Mouse (Mus musculus) bone marrow, adult 2 months (tissue): ENCODE results near the gene Akr1c18. TPM values are rescaled to one million over a fixed set of nuclear protein-coding genes. Genes with fewer than 3 reads are reported as not detected.
"Not testable (repeated sequence)": the region's sequence is repeated elsewhere in the genome, so short reads cannot be mapped to it uniquely, and the experiment has no call there.

Source experiments
- H3K27ac ChIP-seq: fragments of 200-500 bp; 2 replicates; pipeline ENCODE4 v1.5.1; 2012; ENCODE audit warnings: low read depth, mild to moderate bottlenecking, control low read depth, inconsistent platforms, low read length; ENCODE audit not compliant: control insufficient read depth, poor library complexity, insufficient read depth
- H3K4me1 ChIP-seq: fragments of 200-500 bp; 2 replicates; pipeline ENCODE4 v1.6.1; 2011; ENCODE audit warnings: low read length; ENCODE audit not compliant: control insufficient read depth, insufficient read depth
- H3K4me3 ChIP-seq: fragments of 200-500 bp; replicated peaks from 2 replicates; pipeline ENCODE3; 2011; ENCODE audit warnings: mild to moderate bottlenecking, low read depth, low read length, control low read depth; ENCODE audit not compliant: control insufficient read depth
- CTCF ChIP-seq: fragments of 200-500 bp; IDR thresholded peaks from 2 replicates; pipeline ENCODE4 v1.5.1; 2011; ENCODE audit warnings: low read length, control low read depth; ENCODE audit not compliant: control insufficient read depth, insufficient read depth
- POLR2A ChIP-seq: fragments of 200-500 bp; IDR thresholded peaks from 2 replicates; pipeline ENCODE4 v1.6.1; 2011; ENCODE audit warnings: low read depth, mild to moderate bottlenecking, control low read depth, low read length, borderline replicate concordance; ENCODE audit not compliant: control insufficient read depth
- WGBS: fragments of 180-500 bp; shearing (Covaris S2); methylation state at CpG from one replicate; pipeline ENCODE4 v1.1.7; 2018; 5-methylcytosine and 5-hydroxymethylcytosine counted together
- polyA plus RNA-seq: library from polyadenylated mRNA; stranded (reverse); fragments of >200 nt; gene quantifications from 2 replicates; pipeline ENCODE4 v1.2.4, GENCODE M21; 2011; ENCODE audit warnings: low replicate concordance; ENCODE audit not compliant: missing spikeins, insufficient read depth, insufficient read length

The Akr1c18 gene
- polyA plus RNA-seq = not detected in 2 replicates

DNA sequence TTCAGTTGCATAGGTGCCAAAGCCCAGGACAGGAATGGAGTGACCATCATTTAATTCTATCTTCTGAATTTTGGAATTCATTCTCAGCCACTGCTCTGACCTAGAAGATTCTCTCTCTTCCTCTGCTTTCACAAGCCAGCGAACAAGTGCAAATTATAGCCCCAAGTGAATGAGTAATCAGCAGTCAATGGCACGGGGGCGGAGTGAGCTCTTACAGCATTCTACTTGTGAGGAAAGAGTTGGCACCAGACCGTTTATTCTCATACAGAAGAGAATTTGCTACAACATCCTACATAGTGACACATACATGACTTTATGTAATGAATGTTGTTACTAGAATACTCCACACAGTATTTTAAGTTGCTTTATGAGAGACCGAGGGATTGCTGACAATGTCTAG, at the start of gene Akr1c18:
Gene Akr1c18, minus strand, starts transcription at position 137 of the 400 bp plus-strand sequence.
- TF ChIP-seq CTCF = no peak
- H3K4me1 ChIP-seq = no peaks in the 10 kb centered on the region; the same call in 1 of the 2 replicates
- 54% methylated on average over 5 of the region's 5 CpGs for WGBS
- H3K4me3 ChIP-seq = no peak within 1 kb of the TSS
- H3K27ac ChIP-seq = no peak within 1 kb of the TSS

DNA sequence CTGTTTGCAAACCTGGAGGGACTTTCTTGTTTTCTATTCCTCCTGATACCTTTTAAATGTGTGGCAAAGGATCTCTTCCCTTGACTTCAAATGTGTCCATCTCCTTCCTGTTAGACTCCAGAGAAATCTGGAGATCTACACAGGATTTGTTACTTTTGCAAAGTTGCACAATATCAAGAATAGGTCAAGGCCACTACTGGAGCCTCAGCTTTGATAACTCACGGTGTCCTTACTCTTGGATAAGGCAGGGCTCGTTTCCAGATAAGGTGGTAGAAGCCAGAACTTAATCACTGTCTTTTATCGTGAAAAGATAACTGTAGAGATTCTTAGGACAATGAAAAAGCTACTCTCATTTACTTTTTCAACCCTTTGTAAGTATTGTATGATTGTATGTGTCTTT, 42.1 kb upstream of the Akr1c18 start:
- 80% methylated on average over 3 of the region's 3 CpGs for WGBS
- Histone ChIP-seq H3K4me3 (no peak overlapping the region), H3K4me1 (no peaks in the 10 kb centered on the region), H3K27ac (no peak overlapping the region)
- TF ChIP-seq POLR2A = no peak
- no peak for TF ChIP-seq CTCF

DNA sequence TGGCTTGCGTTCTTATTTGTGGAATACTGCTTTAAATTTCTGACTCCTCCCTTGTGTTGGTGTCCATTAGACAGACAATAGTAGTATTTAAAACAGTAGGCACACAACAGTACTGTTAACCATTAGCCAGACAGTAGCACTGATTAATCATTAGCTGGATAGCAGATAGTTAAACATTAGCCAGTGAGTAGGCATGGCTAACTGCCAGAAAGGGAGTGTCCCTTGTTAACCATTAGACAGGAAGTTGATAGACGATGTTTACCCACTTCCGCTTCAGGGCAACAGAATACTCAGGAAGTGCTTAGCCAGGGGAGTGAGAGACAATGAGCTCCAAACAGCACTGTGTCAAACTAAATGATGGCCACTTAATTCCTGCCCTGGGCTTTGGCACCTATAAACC, 40.5 kb upstream of the Akr1c18 start, which contains the start of gene Akr1c13:
Gene Akr1c13, plus strand, starts transcription at position 247 of the 400 bp plus-strand sequence.
- no peak within 1 kb of the TSS for H3K4me3 ChIP-seq
- WGBS = 38% methylated on average over 3 of the region's 3 CpGs
- H3K27ac ChIP-seq = no peak within 1 kb of the TSS
- TF ChIP-seq POLR2A (no peak), CTCF (no peak)
- H3K4me1 ChIP-seq = no peaks in the 10 kb centered on the region

DNA sequence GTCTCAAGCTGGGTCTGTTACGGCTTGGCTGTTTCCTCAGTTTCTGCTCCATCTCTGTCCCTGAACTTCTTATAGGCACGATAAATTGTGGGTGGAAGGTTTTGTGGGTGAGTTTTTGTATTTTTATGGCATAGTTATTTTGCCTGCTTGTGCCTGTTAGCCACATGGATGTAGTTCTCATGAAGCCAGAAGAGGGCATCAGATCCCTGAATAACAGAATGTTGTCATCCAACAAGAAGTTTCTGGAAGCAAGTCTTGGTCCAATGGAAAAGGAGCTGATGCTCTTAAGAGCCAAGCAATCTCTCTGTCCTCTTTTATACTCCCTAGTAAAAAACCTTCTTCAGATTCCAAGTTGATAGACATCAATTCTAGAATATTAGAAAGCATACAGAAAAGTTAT, 37.7 kb upstream of the Akr1c18 start:
- TF ChIP-seq CTCF (no peak), POLR2A (no peak)
- Histone ChIP-seq H3K4me3 (no peak overlapping the region), H3K4me1 (no peaks in the 10 kb centered on the region), H3K27ac (no peak overlapping the region)
- WGBS = 68% methylated on average over 2 of the region's 2 CpGs

DNA sequence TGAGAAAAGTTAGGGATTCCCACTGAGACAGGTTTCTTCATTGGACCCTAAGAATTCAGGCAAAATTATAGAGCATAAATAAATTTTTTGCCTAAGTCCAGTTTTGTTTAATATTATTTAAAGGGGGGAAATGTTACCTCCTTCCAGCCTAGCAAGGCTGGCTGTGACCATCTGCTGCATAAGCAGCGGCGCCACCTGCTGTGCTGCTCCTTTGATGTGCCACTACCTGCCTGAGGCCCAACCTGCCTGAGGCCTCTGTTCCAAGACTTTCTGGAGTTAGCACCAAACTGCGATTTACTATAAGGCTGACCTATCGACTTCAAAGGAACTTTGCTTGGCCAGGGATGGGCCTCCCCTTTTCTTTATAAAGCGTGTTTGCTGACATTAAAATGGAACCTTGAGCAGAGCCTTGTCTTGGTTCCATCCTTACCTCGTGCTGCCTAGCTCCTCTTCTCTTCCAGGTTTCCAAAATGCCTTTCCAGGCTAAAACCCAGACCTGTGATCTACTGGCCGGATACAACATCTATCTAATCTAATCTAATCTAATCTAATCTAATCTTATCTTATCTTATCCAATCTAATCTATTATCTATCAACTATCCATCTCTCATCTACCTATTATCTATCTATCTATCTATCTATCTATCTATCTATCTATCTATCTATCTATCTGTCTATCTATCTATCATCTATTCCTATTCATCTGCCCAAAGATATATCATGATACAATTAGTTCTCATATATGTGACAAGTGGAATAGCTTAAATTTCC, 36.4 kb upstream of the Akr1c18 start:
- not testable (repeated sequence) for H3K4me3 ChIP-seq, H3K4me1 ChIP-seq, H3K27ac ChIP-seq
- 83% methylated on average over 7 of the region's 7 CpGs for WGBS

DNA sequence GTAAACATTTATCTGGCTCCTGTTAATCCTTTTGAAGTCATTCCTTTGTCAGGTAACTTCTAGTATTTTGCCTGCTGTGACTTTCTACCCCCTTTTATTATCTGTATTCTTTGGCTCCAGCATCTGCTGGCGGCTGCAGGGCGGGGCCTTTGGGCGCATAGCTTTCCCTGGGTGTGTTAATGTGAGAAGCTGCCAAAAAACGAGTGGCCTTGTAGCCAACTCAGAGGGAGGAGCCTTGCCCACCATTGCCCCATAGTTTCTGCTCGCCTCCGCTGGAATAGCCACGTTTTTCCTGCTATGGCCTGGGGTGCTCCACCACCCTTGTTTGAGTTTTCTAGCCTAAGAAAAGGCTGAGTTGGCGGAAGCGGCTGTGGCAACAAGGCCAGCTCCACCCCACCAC, 32.7 kb upstream of the Akr1c18 start:
- no peaks in the 10 kb centered on the region for H3K4me1 ChIP-seq
- no peak for TF ChIP-seq POLR2A
- no peak for TF ChIP-seq CTCF
- H3K4me3 ChIP-seq = no peak overlapping the region
- 77% methylated on average over 9 of the region's 9 CpGs for WGBS
- no peak overlapping the region; the same call in 1 of the 2 replicates for H3K27ac ChIP-seq

DNA sequence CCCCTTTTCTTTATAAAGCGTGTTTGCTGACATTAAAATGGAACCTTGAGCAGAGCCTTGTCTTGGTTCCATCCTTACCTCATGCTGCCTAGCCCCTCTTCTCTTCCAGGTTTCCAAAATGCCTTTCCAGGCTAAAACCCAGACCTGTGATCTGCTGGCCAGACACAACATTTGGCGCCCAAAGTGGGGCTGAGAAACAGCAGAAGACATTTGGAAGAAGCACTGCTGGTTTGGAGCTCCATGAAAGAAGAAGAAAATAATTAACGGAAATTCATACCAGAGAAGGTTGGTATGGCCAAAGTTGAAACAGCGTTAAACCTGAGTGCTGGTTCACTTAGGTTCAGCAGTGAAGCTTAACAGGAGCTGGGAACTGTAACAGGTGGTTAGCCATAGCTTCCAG, 30.9 kb upstream of the Akr1c18 start:
- 80% methylated on average over 4 of the region's 4 CpGs for WGBS
- not testable (repeated sequence) for H3K4me3 ChIP-seq, H3K27ac ChIP-seq, H3K4me1 ChIP-seq

DNA sequence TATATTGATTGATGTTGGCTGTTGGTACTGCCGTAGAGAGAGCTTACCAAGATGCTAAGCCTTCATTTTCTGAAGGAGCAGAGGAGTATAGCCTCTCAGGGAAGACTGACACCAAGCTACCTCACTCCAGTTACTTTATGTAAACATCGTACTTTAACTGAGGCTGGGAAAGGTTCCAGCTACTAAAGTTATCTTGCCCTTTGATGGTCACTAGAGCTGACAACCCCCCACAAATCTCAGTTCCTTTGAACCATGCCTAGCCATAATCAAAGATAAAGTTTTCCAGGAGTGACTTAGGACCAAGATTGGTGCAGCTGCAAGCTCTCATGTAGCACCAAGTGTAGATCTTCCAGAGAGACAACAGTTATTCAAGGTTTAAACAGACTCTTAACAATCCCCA, 22.5 kb upstream of the Akr1c18 start:
- Histone ChIP-seq H3K27ac (no peak overlapping the region), H3K4me1 (no peaks in the 10 kb centered on the region), H3K4me3 (no peak overlapping the region)
- TF ChIP-seq POLR2A (no peak), CTCF (no peak)
- WGBS = 57% methylated on average over 2 of the region's 2 CpGs

DNA sequence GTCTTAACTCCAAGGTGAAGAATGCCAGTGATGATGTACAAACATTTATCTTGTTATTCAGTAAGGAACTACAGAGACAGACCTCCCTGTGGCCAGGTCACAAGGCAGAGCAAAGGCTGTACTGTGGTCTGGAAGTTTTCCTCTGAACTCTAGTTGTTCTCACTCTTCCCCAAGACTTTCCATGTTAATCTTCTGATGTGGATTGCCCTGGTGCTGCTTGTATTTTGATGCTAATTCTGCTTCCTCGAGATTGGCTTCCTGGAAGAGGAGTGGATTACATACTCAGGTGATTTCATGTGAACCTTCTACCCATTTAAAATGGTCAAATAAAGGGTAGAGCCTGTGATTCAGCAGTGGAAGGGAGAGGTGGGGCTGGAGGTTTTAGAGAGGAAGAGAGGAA, 17.6 kb upstream of the Akr1c18 start:
- 44% methylated on average over 1 of the region's 1 CpGs for WGBS
- no peak for TF ChIP-seq POLR2A
- no peak for TF ChIP-seq CTCF

More for the DNA sequence above, 17.6 kb upstream of the Akr1c18 start:
- no peak overlapping the region for H3K4me3 ChIP-seq
- H3K27ac ChIP-seq = no peak overlapping the region
- no peaks in the 10 kb centered on the region for H3K4me1 ChIP-seq
